Mouse (Mus musculus): ENCODE measurements around the gene Hjurp. TPM values are rescaled to one million over a fixed set of nuclear protein-coding genes. Genes with fewer than 3 reads are reported as not detected.

The Hjurp gene
- polyA plus RNA-seq, 1 experiment from 2014 or later = 56.3 TPM

GRCm38 (mm10) chr1:88260114-88260513 lies 17.3 kb downstream of the Hjurp start:
- DNase-seq (ENCODE audit: low spot score) (no peak), ATAC-seq (replicated peaks; ENCODE audit: low FRiP score, low read depth) (0 out of 2 replicates have a peak, but pooled peaks have one; percentile 9)
- 70% methylated on average over 6 of the region's 6 CpGs for WGBS
- Histone ChIP-seq H3K36me3 (ENCODE audit: insufficient read depth, low read length) (peaks cover 53% of the 10 kb centered on the region), H3K4me3 (replicated peaks; ENCODE audit: low read depth, low read length) (no peak overlapping the region), H3K27ac (no peak overlapping the region), H3K9ac (ENCODE audit: low read depth, low read length) (0 out of 2 replicates have a peak overlapping the region, but pooled peaks have one; percentile 1), H3K4me2 (ENCODE audit: low read length) (no peak overlapping the region), H3K4me1 (replicated peaks; ENCODE audit: insufficient read depth, low read length) (peaks cover 14% of the 10 kb centered on the region), H3K9me3 (replicated peaks; ENCODE audit: low read length) (no peaks in the 10 kb centered on the region), H3K27me3 (ENCODE audit: insufficient read depth, low read length) (no peaks in the 10 kb centered on the region)
- no peak for TF ChIP-seq CTCF (IDR thresholded peaks at IDR 0.05; ENCODE audit: low read depth)

- Histone ChIP-seq H3K27ac (peak overlapping the region; percentile 0; the same call in 1 of the 2 replicates), H3K4me2 (ENCODE audit: low read length) (no peak overlapping the region), H3K9me3 (replicated peaks; ENCODE audit: low read length) (no peaks in the 10 kb centered on the region), H3K9ac (ENCODE audit: low read depth, low read length) (0 out of 2 replicates have a peak overlapping the region, but pooled peaks have one; percentile 0), H3K36me3 (ENCODE audit: insufficient read depth, low read length) (peaks cover 48% of the 10 kb centered on the region), H3K4me3 (replicated peaks; ENCODE audit: low read depth, low read length) (no peak overlapping the region), H3K4me1 (replicated peaks; ENCODE audit: insufficient read depth, low read length) (peaks cover 14% of the 10 kb centered on the region), H3K27me3 (ENCODE audit: insufficient read depth, low read length) (no peaks in the 10 kb centered on the region)
- no peak for DNase-seq (ENCODE audit: low spot score)
- ATAC-seq (replicated peaks; ENCODE audit: low FRiP score, low read depth) = peak; percentile 1; the same call in 1 of the 2 replicates
- TF ChIP-seq CTCF (IDR thresholded peaks at IDR 0.05; ENCODE audit: low read depth) = no peak
- WGBS = 69% methylated on average over 4 of the region's 4 CpGs
Measured at GRCm38 (mm10) chr1:88259643-88260024, 17.8 kb downstream of the Hjurp start.

GRCm38 (mm10) chr1:88258881-88259642 lies 18.4 kb downstream of the Hjurp start:
- H3K4me2 ChIP-seq (ENCODE audit: low read length) = no peak overlapping the region
- 50% methylated on average over 8 of the region's 8 CpGs for WGBS
- no peak overlapping the region for H3K4me3 ChIP-seq (replicated peaks; ENCODE audit: low read depth, low read length)
- peaks cover 14% of the 10 kb centered on the region for H3K4me1 ChIP-seq (replicated peaks; ENCODE audit: insufficient read depth, low read length)
- H3K27me3 ChIP-seq (ENCODE audit: insufficient read depth, low read length) = no peaks in the 10 kb centered on the region
- no peaks in the 10 kb centered on the region for H3K9me3 ChIP-seq (replicated peaks; ENCODE audit: low read length)
- peak overlapping the region; percentile 0; the same call in 1 of the 2 replicates for H3K27ac ChIP-seq
- peak; percentile 4; the same call in 1 of the 2 replicates for ATAC-seq (replicated peaks; ENCODE audit: low FRiP score, low read depth)
- TF ChIP-seq CTCF (IDR thresholded peaks at IDR 0.05; ENCODE audit: low read depth) = no peak; the same call in 1 of the 2 replicates
- peak; percentile 87 for DNase-seq (ENCODE audit: low spot score)
- H3K36me3 ChIP-seq (ENCODE audit: insufficient read depth, low read length) = peaks cover 42% of the 10 kb centered on the region
- H3K9ac ChIP-seq (ENCODE audit: low read depth, low read length) = 0 out of 2 replicates have a peak overlapping the region, but pooled peaks have one; percentile 0

GRCm38 (mm10) chr1:88258361-88258760 lies 19.1 kb downstream of the Hjurp start:
- DNase-seq (ENCODE audit: low spot score) = no peak
- no peak overlapping the region for H3K4me2 ChIP-seq (ENCODE audit: low read length)
- no peak for TF ChIP-seq CTCF (IDR thresholded peaks at IDR 0.05; ENCODE audit: low read depth)
- 64% methylated on average over 6 of the region's 6 CpGs for WGBS
- peaks cover 14% of the 10 kb centered on the region for H3K4me1 ChIP-seq (replicated peaks; ENCODE audit: insufficient read depth, low read length)
- H3K4me3 ChIP-seq (replicated peaks; ENCODE audit: low read depth, low read length) = no peak overlapping the region
- no peaks in the 10 kb centered on the region for H3K9me3 ChIP-seq (replicated peaks; ENCODE audit: low read length)
- H3K27ac ChIP-seq = no peak overlapping the region
- H3K27me3 ChIP-seq (ENCODE audit: insufficient read depth, low read length) = no peaks in the 10 kb centered on the region
- no peak overlapping the region for H3K9ac ChIP-seq (ENCODE audit: low read depth, low read length)
- no peak for ATAC-seq (replicated peaks; ENCODE audit: low FRiP score, low read depth)
- peaks cover 35% of the 10 kb centered on the region for H3K36me3 ChIP-seq (ENCODE audit: insufficient read depth, low read length)

- Histone ChIP-seq H3K27ac (no peak overlapping the region), H3K9ac (ENCODE audit: low read depth, low read length) (no peak overlapping the region), H3K4me3 (replicated peaks; ENCODE audit: low read depth, low read length) (no peak overlapping the region), H3K4me2 (ENCODE audit: low read length) (no peak overlapping the region), H3K9me3 (replicated peaks; ENCODE audit: low read length) (no peaks in the 10 kb centered on the region), H3K36me3 (ENCODE audit: insufficient read depth, low read length) (peaks cover 28% of the 10 kb centered on the region), H3K27me3 (ENCODE audit: insufficient read depth, low read length) (no peaks in the 10 kb centered on the region), H3K4me1 (replicated peaks; ENCODE audit: insufficient read depth, low read length) (peaks cover 14% of the 10 kb centered on the region)
- ATAC-seq (replicated peaks; ENCODE audit: low FRiP score, low read depth) (no peak), DNase-seq (ENCODE audit: low spot score) (no peak)
- no peak for TF ChIP-seq CTCF (IDR thresholded peaks at IDR 0.05; ENCODE audit: low read depth)
- WGBS = 81% methylated on average over 6 of the region's 6 CpGs
Measured at GRCm38 (mm10) chr1:88257681-88258080, 19.8 kb downstream of the Hjurp start.

GRCm38 (mm10) chr1:88256886-88257663 lies 20.4 kb downstream of the Hjurp start:
- no peak overlapping the region for H3K27ac ChIP-seq

More at GRCm38 (mm10) chr1:88256886-88257663, 20.4 kb downstream of the Hjurp start:
- DNase-seq (ENCODE audit: low spot score) (no peak), ATAC-seq (replicated peaks; ENCODE audit: low FRiP score, low read depth) (no peak)
- peaks cover 14% of the 10 kb centered on the region for H3K4me1 ChIP-seq (replicated peaks; ENCODE audit: insufficient read depth, low read length)
- peaks cover 23% of the 10 kb centered on the region for H3K36me3 ChIP-seq (ENCODE audit: insufficient read depth, low read length)
- no peak for TF ChIP-seq CTCF (IDR thresholded peaks at IDR 0.05; ENCODE audit: low read depth)
- H3K4me2 ChIP-seq (ENCODE audit: low read length) = no peak overlapping the region
- no peak overlapping the region for H3K9ac ChIP-seq (ENCODE audit: low read depth, low read length)
- WGBS = 75% methylated on average over 10 of the region's 10 CpGs
- H3K27me3 ChIP-seq (ENCODE audit: insufficient read depth, low read length) = no peaks in the 10 kb centered on the region
- H3K9me3 ChIP-seq (replicated peaks; ENCODE audit: low read length) = no peaks in the 10 kb centered on the region
- H3K4me3 ChIP-seq (replicated peaks; ENCODE audit: low read depth, low read length) = no peak overlapping the region
